Mouse (Mus musculus) CH12F3 (cell line): ENCODE measurements around the gene Zfp386.
"Not testable (repeated sequence)": the region's sequence is repeated elsewhere in the genome, so short reads cannot be mapped to it uniquely, and the experiment has no call there.

ENCODE experiments used
- in situ Hi-C: fragments of 300-500 bp; cut with MboI; formaldehyde crosslinking; loops from 2 replicates; pipeline ENCODE4 v1.14.3; 2020; ENCODE audit warnings: low sequenced_read_pairs

Gene Zfp386

DNA sequence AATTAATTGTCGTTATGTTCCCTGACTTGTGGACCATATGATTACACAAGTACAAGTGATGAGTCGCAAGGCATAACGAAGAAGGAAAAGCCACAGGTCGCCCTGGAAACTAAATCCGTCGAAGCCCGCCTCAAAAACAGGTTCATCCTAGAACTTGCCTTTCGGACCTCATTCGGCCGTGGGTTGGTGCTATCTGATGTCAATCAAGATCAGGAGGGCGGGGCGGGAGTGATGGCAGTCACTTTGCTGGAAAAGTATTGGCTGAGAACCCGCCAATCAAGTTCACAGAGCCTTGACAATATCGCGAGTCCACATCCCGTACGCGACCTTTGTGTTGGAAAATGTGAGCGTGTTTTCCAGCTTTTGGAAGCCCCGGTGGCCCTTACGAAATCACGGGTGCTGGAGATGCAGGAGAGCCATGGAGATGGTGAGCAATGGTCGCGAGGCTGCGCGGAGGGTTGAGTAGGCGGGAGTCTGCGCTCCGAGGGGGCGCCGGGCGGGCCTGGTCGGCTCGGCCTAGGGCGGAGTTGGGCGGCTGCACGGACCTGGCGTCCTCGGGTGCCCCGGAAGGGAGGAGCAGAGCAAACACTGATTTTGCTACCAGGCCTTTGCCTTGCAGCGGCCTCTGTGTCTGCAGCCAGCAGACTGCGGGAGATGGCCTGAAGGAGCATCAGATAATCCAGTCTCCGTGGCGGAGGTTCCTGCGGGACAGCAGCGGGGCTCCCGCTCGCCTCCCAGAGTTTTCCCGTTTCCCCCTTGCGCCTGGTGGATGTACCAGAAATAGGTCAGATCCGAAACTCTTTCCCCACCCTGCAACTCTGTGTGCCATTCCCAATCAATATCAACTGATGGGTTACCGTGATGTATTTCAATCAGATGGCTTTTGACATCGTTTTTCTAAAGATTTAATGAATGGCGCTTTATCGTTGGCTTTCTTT is at the start of gene Zfp386:
Gene Zfp386 (plus strand): TSS at position 285 of the 938 bp plus-strand sequence.
- in situ Hi-C loops: no loop called here

DNA sequence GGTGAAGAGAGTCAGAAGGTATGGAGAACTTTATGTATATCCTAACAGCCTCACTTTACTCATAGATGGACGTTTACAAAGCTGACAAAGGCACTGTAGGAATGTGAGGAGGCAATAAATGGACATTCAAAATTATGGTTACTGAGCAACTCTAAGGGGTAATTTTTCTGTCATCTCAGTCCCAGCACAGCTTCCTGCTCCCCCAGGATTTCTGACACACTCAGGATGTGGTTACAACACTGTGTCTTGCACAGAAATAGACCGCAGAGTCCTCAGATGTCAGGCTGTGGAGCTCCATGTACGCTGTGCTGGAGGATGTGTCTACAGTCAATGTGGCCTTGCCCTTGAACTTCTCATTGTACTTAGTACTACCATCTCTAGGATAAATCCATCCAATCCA is 47.7 kb upstream of the Zfp386 start:
- in situ Hi-C loops: not testable (repeated sequence)

DNA sequence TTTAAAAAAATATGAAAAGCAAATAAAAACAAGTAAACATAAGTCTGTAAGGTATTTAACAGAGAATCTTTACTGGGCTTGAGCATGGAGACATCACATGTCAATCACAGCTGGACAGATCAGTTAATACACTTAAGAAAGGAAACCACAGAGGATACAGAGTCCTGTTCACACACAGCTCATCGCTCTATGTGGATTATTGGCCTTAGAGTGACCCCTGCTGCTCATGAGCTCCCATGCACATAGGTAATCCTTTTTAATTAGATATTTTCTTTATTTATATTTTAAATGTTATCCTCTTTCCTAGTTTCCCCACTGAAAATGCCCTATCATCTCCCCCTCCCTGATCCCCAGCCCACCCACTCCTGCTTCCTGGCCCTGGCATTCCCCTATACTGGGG is 44.6 kb upstream of the Zfp386 start:
- in situ Hi-C loops: not testable (repeated sequence)

DNA sequence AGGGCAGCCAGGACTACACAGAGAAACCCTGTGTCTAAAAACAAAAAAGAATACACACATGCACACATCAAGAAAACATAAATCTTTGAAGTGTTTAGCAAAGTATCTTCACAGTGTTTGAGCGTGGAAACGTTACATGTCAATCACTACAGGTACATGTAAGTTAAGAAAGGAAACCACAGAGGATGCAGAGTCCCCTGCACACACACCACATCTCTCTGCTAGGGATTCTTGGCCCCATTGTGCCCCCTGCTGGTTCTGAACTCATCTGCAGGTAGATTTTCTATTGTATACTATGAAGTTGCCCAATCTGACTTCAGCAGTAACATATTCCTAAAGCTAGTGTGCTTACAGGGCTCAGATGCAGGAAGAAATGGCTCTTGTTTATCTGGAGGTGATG is 36.7 kb upstream of the Zfp386 start:
- in situ Hi-C loops: no loop called here

DNA sequence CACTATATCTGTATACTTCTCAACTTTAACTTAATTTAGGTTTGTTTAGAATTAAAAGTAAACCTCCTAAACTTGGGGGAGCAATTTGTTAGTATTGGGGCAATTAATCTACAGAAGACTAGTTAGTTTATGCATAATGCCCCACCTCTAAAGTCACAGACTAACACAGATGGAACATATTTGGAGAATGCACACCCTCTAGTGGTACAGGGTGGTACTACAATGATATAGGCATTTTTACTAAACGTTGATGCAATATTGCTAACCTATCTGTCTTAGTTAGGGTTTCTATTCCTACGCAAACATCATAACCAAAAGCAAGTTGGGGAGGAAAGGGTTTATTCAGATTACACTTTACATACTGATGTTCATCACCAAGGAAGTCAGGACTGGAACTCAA is 19.4 kb upstream of the Zfp386 start:
- in situ Hi-C loops: no loop called here

DNA sequence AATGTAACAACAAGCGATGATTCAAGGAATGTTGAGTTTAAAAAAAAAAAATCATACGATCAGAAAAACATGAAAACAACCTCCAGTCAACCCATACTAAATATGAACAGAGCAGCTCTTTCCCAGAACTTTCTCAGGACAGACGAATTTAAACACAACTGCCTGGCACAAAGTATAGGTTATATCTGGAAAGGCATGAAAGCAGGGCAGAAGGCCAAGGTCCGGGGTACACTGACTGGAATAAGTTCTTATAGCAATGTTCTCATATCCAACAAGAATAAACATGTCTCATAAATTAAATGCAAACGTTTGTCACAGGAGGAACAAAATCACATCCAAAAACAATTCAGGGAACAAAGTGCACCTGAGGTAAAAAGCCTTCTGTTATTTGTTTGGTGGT is 12.2 kb upstream of the Zfp386 start:
- in situ Hi-C loops: no loop called here

DNA sequence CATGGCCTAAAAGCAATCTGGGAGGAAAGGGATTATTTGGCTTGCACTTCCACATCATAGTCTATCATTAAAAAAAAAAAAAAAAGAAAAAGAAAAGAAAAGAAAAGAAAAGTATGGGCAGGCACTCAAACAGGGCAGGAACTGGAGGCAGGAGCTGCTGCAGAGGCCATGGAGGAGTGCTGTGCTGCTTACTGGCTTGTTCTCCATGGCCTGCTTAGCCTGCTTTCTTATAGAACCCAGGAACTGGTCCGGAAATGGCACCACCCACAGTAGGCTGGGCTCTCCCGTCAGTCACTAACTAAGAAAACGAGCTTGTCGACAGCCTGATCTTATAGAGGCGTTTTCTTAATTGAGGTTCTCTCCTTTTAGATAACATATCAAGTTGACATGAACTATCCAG is 2.7 kb upstream of the Zfp386 start:
- in situ Hi-C loops: no loop called here

DNA sequence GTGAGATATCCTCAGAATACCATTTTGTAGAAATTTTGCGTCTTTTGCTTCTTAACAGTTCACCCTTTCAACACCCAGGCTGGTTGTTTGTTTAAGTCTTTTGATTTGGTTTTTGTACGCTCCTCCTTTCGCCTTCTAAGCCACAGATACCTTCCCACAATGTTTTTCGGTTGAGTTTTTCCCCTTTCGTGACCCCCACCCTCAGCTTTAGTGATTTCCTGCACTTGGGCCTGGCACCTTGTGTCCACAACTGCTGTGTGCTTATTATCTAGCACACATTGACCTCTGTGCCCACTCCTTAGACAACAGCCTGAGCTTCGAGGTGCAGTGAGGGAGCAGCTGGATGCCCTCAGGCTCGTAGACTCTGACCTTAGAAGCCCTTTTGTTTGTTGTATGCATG is 1.2 kb downstream of the Zfp386 start:
- in situ Hi-C loops: no loop called here

DNA sequence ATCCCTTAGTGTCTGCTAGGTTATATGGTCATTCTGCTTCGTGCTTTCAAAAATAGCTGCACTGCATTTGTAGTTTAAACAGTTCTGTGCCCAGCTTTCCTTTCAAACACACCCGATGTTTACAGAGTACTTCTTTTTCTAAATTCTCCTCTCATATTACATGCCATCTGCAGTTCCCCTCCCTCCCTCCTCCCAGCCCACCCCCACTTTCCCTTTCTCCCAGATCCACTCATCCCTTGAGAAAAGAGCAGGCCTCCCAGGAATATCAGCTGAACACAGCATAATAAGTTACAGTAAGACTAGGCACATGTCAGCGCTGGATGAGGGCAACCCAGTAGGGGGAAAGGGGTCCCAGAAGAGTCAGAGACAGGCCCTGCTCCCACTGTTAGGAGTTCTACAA is 1.7 kb downstream of the Zfp386 start:
- in situ Hi-C loops: no loop called here

DNA sequence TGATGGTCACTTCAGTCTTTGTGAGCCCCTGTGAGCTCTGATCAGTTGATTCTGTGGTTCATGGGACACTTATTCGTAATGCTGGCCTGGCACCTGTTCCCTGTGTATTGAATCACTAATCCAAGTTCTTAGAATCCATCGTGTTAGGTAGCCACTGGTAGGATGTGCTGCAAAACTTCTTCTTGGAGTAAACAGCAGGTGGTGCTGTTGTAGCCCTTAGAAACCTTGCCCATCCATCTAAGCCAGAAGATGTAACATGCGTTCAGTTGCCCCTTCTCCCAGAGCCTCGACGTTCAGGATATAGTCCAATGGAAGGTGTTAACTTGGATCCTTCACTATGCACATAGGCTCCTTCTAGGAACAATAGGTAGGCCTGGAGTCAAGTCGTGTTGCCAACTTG is 2.2 kb downstream of the Zfp386 start:
- in situ Hi-C loops: loop anchor here (10.0 kb wide), 1 partner anchor 155 kb away; no protein-coding TSS in a partner anchor

DNA sequence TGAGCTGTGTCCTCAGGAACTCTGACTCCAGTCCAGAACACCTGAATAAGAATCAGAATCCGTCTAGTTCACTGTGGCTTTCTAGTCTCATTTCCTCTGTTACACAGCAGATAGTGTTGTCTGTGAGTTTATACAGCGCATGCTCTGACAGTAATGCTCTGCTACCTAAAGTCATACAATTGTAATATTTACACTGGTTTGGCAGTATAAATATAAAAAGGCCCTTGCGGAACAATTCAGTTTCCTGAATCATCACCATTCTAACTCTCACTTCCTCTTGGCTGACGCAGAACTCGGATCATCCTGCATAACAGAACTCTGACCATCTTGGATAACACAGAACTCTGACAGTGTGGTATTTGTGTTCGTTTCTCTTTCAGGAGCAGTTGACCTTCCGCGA is 6.8 kb downstream of the Zfp386 start:
- in situ Hi-C loops: loop anchor here (10.0 kb wide), 1 partner anchor 150 kb away; no protein-coding TSS in a partner anchor

DNA sequence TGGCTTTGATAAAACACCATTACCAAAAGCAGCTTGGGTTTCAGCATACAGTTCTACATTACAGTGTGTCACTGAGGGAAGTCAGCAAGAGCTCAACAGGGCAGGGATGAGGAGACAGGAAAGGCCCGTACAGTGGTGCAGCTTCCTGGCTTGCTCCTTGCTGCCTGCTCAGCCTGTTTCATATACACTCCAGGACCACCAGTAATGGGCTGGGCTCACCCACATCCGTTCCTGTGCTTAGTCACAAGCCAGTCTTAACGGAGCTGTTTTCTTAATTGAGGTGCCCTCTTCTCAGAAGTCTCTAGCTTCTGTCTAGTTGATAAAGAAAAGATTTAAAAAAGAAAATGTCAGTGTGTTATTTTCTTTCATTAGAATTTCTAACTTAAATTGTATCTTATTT is 8.6 kb downstream of the Zfp386 start:
- in situ Hi-C loops: loop anchor here (10.0 kb wide), 1 partner anchor 149 kb away; no protein-coding TSS in a partner anchor

DNA sequence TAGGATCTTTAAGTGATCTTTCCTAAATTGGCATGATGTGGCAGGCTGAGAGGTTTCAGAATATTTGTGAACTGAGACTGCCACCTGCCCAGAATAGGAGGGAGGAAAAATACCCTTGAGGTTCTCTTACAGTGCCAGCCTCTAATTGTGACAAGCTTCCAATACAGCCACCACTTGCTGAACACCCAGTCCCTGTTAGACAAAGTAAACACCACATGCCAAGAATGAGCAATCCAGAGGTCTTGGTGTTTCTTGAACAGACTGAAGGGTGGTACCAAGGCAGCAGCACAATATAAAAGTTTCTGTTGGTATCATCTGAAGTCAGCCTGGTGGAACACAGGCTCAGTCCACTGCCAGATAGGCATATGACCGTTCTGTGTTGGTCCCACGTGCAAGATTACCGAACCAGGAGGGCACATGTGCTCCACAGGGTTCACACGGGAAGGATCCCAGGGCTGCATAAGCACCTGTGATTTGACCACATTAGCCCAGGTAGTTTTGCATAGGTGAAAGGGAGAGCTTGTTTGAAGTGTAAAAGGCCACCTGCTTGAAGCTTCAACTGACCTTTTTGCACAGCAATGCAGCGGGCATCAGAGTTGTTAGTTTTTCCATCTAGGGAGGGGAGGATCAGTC is 14.2 kb downstream of the Zfp386 start:
- in situ Hi-C loops: no loop called here

DNA sequence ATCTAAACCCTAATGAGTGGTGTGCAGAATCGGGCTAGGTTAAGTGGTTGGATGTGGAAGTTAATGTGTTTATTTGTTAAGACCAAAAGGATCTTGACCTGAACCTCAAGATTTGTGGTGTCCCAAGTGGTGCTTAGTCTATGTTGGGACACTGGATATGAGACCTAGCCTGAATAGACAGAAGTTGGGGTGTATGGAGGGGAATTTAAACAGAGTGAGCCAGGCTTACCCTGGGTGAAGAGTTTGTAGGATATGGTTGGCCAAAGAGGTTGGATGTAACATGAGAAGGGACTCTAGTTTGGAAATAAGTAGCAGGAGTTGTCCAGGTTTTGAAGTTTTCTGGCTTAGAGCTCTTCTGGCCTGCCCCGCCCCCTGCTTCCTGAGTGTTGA is 14.7 kb downstream of the Zfp386 start:
- in situ Hi-C loops: no loop called here

DNA sequence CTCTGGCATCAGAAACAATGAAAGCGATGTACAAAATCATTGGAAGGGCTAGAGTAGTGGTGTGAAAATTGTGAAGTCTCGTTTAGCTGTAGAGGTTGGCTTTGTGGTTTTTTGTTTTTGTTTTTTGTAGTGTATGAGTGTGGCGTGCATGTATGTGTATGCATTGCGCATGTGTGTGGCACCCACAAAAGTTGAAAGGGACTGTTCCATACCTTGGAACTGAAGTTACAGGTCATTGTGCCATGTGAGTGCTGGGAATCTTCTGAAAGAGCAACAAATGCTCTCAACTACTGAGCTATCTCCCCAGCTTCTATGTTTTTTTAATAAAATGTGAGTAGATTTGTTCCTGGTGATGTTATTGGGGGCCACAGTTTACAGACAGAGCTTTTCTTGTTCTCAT is 15.5 kb downstream of the Zfp386 start:
- in situ Hi-C loops: no loop called here

DNA sequence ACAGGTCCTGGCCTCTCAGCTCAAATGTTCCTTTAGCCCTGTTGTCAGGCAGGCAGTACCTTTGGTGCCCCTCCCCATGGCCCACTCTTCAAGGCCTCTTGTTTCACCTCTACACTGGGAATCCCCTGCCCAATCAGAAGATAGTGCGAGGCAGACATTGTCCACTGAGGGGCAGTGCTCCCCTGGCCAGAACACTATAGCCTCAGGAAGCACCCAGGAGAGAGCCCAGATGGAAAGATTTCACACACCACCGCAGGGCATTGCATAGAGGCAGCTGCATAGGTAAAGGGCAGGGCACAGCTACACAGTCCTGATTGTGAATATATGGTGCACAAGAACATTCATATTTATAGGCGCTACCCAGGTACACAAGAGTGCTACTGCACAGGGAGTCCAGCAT is 23.5 kb downstream of the Zfp386 start:
- in situ Hi-C loops: no loop called here

DNA sequence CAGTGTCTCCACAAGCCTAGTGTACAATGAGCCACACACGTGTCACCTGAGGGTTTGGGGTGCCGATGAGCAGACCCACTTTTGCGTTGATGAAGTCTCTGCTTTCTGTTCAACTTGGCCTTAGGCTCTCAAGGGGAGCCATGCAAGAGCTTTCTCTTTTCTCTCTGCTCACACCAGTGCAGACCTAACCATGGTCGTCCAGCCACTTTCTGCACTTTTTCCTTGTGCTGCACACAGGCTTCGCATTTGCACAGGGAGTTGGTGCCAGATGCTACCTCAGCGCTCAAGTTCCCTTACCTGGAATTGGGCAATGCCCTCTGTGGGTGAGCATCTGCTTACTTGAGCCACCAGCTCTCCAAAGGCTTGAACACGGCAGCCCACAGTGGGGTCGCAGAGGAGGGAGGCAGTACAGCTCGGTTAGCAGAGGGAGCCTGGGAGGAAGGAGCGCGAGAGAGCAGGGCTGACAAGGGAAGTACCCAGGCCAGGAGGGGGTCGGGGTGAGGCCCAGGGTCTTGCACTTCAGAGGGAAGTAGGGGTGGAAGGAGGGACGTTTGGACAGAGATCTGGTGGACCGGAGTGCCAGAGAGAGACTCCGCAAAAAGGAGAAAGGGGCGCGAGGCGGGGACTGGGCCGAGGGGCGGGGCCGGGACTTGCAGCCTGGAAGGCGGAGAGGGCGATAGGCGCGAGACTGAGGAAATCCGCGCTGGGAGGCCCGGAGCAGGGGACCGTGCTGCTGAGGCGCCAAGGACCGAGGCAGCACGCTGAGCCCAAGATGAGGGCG is 29.7 kb downstream of the Zfp386 start, which contains the start of gene Vipr2:
Gene Vipr2 (plus strand): TSS at position 653 of the 781 bp plus-strand sequence.
- in situ Hi-C loops: no loop called here

DNA sequence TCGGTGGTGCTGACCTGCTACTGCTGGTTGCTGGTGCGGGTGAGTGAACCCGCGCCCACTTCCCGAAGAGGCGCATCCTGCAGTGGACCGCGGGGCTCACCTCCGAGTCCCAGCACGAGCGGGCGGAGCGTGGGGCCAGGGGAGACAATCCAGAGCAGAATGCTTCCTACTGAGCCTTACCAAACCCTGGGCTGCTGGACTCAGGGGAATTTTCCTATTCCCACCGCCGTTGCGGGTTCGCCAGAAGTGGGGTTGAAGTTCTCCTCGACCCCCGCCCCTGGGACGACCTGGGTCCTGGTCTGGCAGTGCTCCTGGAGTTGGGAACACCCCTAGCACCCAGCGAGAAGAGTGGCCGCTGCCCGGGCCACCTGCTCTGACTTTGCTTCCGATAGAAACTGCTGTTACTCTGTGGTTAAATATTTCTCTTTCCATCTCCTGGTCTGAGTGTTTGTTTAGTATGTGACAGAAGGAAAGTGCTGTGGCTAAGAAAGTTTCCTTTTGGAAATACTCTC is 30.4 kb downstream of the Zfp386 start:
- in situ Hi-C loops: no loop called here

DNA sequence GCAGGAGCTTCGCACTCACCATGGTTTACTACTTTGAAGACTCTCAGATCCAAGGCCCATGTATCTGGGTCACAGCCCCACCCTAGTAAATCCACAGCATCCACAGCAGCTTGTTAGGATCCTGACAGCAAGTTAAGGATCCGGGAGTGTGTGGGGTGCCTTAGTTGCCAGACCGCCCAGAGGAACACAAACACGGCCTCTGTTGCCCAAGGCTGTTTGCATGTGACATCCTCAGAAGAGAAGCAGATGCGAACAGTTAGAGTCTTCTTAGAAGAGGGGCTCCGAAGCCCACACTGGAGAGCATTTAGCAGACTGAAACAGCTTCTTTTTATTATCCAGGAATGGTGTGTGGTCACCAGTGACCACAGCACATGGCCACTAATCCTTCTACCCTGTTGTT is 35.6 kb downstream of the Zfp386 start:
- in situ Hi-C loops: no loop called here

DNA sequence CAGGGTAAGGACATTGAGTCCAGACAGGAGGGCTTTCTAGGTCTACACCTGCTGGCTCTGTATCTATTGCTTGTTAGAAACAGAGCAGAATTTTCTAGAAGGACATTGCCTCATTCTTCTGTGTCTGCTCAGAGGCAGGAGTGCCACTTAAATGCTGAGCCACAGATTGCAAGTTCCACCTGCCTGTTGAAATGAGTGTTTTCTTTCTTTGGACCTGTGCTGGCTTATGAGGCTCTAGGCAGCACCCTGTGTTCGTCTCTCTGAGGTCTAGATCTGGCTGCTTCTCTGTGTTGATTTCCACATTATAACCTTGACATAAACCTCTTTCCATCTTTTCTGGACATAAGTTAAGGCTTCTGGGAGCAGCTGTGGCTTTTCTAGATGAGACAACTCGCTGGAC is 36.8 kb downstream of the Zfp386 start:
- in situ Hi-C loops: no loop called here

DNA sequence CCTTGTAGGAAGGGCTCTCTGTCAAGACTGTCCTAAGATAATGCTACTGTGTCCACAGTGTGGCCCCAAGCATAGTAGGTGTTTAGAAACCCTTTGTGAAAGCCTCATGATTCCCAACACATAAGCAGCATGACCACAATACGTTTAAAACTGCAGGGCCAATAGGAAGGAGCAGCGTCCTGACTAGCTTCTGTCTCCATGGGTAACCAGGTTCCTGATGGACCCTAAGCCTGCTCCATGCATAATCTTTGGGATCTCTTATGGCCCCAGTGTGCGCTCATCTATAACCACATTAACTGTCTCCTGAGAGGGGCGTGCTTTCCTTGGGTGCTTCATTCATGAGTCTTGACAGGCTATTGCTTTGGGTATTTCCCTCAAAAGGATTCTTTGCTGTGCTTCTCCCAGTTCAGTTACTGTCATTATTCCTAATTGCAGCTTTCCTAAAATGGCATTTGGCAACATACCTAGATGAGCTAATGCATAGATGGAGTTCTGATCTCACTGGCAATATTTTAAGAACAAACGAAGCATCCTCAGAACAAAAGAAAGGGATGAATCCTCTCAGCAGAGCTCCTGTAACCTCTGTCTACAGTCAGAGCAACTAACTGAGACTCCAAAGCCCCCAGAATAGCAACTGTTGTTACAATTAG is 39.6 kb downstream of the Zfp386 start:
- in situ Hi-C loops: no loop called here
